Mouse (Mus musculus): Measurements from ENCODE around the gene Ank3. TPM values are rescaled to one million over a fixed set of nuclear protein-coding genes. Genes with fewer than 3 reads are reported as not detected.

The Ank3 gene
- total and polyA plus RNA-seq, 2 experiments from 2014 or later, result 66.6 to 253 TPM

- H3K4me1 ChIP-seq (ENCODE audit: insufficient read depth, low read length), result no peaks in the 10 kb centered on the region
These were observed 21.7 kb downstream of the Ank3 start for GRCm38 (mm10) chr10:69420306-69420705.

GRCm38 (mm10) chr10:69424051-69424450 lies 25.5 kb downstream of the Ank3 start:
- 96% methylated on average over 3 of the region's 3 CpGs for WGBS
- Histone ChIP-seq H3K4me3 (ENCODE audit: low read depth, low read length) (no peak overlapping the region), H3K4me2 (ENCODE audit: low read depth, low read length, poor library complexity, severe bottlenecking) (no peak overlapping the region), H3K4me1 (ENCODE audit: insufficient read depth, low read length) (no peaks in the 10 kb centered on the region), H3K9ac (replicated peaks; ENCODE audit: low read length, poor library complexity, severe bottlenecking) (no peak overlapping the region), H3K27ac (ENCODE audit: low read depth, low read length) (no peak overlapping the region), H3K9me3 (ENCODE audit: low read length) (no peaks in the 10 kb centered on the region), H3K36me3 (ENCODE audit: insufficient read depth, low read length) (no peaks in the 10 kb centered on the region), H3K27me3 (ENCODE audit: insufficient read depth, low read length) (no peaks in the 10 kb centered on the region)
- TF ChIP-seq CTCF (IDR thresholded peaks at IDR 0.05), result no peak
- DNase-seq (ENCODE audit: low spot score) (no peak), ATAC-seq (ENCODE audit: low FRiP score) (no peak)

More at GRCm38 (mm10) chr10:69420306-69420705, 21.7 kb downstream of the Ank3 start:
- Histone ChIP-seq H3K9me3 (ENCODE audit: low read length) (no peaks in the 10 kb centered on the region), H3K36me3 (ENCODE audit: insufficient read depth, low read length) (no peaks in the 10 kb centered on the region), H3K4me2 (ENCODE audit: low read depth, low read length, poor library complexity, severe bottlenecking) (no peak overlapping the region), H3K27ac (ENCODE audit: low read depth, low read length) (no peak overlapping the region), H3K27me3 (ENCODE audit: insufficient read depth, low read length) (no peaks in the 10 kb centered on the region), H3K4me3 (ENCODE audit: low read depth, low read length) (no peak overlapping the region), H3K9ac (replicated peaks; ENCODE audit: low read length, poor library complexity, severe bottlenecking) (no peak overlapping the region)
- no peak for ATAC-seq (ENCODE audit: low FRiP score)
- no peak for TF ChIP-seq CTCF (IDR thresholded peaks at IDR 0.05)
- 89% methylated on average over 6 of the region's 6 CpGs for WGBS
- no peak for DNase-seq (ENCODE audit: low spot score)

GRCm38 (mm10) chr10:69430138-69430537 lies 31.6 kb downstream of the Ank3 start:
- H3K4me3 ChIP-seq (ENCODE audit: low read depth, low read length), result no peak overlapping the region
- H3K4me1 ChIP-seq (ENCODE audit: insufficient read depth, low read length), result no peaks in the 10 kb centered on the region
- DNase-seq (ENCODE audit: low spot score), result no peak
- H3K9ac ChIP-seq (replicated peaks; ENCODE audit: low read length, poor library complexity, severe bottlenecking), result no peak overlapping the region
- no peak overlapping the region for H3K4me2 ChIP-seq (ENCODE audit: low read depth, low read length, poor library complexity, severe bottlenecking)
- no peak overlapping the region for H3K27ac ChIP-seq (ENCODE audit: low read depth, low read length)
- no peaks in the 10 kb centered on the region for H3K36me3 ChIP-seq (ENCODE audit: insufficient read depth, low read length)
- no peaks in the 10 kb centered on the region for H3K27me3 ChIP-seq (ENCODE audit: insufficient read depth, low read length)
- 74% methylated on average over 4 of the region's 4 CpGs for WGBS
- no peaks in the 10 kb centered on the region for H3K9me3 ChIP-seq (ENCODE audit: low read length)
- TF ChIP-seq CTCF (IDR thresholded peaks at IDR 0.05), result no peak
- ATAC-seq (ENCODE audit: low FRiP score), result no peak

GRCm38 (mm10) chr10:69431101-69431500 lies 32.5 kb downstream of the Ank3 start:
- ATAC-seq (ENCODE audit: low FRiP score) (no peak), DNase-seq (ENCODE audit: low spot score) (no peak)
- Histone ChIP-seq H3K4me1 (ENCODE audit: insufficient read depth, low read length) (no peaks in the 10 kb centered on the region), H3K36me3 (ENCODE audit: insufficient read depth, low read length) (no peaks in the 10 kb centered on the region), H3K27ac (ENCODE audit: low read depth, low read length) (no peak overlapping the region), H3K9ac (replicated peaks; ENCODE audit: low read length, poor library complexity, severe bottlenecking) (no peak overlapping the region), H3K9me3 (ENCODE audit: low read length) (no peaks in the 10 kb centered on the region), H3K27me3 (ENCODE audit: insufficient read depth, low read length) (no peaks in the 10 kb centered on the region), H3K4me3 (ENCODE audit: low read depth, low read length) (no peak overlapping the region), H3K4me2 (ENCODE audit: low read depth, low read length, poor library complexity, severe bottlenecking) (no peak overlapping the region)
- no peak for TF ChIP-seq CTCF (IDR thresholded peaks at IDR 0.05)
- WGBS, result 80% methylated on average over 7 of the region's 7 CpGs

- H3K9me3 ChIP-seq (ENCODE audit: low read length), result no peaks in the 10 kb centered on the region
- H3K4me3 ChIP-seq (ENCODE audit: low read depth, low read length), result no peak overlapping the region
- no peak overlapping the region for H3K4me2 ChIP-seq (ENCODE audit: low read depth, low read length, poor library complexity, severe bottlenecking)
- H3K27ac ChIP-seq (ENCODE audit: low read depth, low read length), result no peak overlapping the region
- ATAC-seq (ENCODE audit: low FRiP score) (no peak), DNase-seq (ENCODE audit: low spot score) (no peak)
- H3K27me3 ChIP-seq (ENCODE audit: insufficient read depth, low read length), result no peaks in the 10 kb centered on the region
- H3K36me3 ChIP-seq (ENCODE audit: insufficient read depth, low read length), result no peaks in the 10 kb centered on the region
- 76% methylated on average over 6 of the region's 6 CpGs for WGBS
- no peak overlapping the region for H3K9ac ChIP-seq (replicated peaks; ENCODE audit: low read length, poor library complexity, severe bottlenecking)
- peaks cover 3% of the 10 kb centered on the region; the same call in 1 of the 2 replicates for H3K4me1 ChIP-seq (ENCODE audit: insufficient read depth, low read length)
- TF ChIP-seq CTCF (IDR thresholded peaks at IDR 0.05), result no peak
These were observed 36.6 kb downstream of the Ank3 start for GRCm38 (mm10) chr10:69435213-69435612.

- WGBS, result 57% methylated on average over 8 of the region's 8 CpGs
- H3K9me3 ChIP-seq (ENCODE audit: low read length), result no peaks in the 10 kb centered on the region
- H3K4me2 ChIP-seq (ENCODE audit: low read depth, low read length, poor library complexity, severe bottlenecking), result no peak overlapping the region
- H3K36me3 ChIP-seq (ENCODE audit: insufficient read depth, low read length), result no peaks in the 10 kb centered on the region
- H3K27ac ChIP-seq (ENCODE audit: low read depth, low read length), result no peak overlapping the region
- H3K9ac ChIP-seq (replicated peaks; ENCODE audit: low read length, poor library complexity, severe bottlenecking), result no peak overlapping the region
- peaks cover 3% of the 10 kb centered on the region; the same call in 1 of the 2 replicates for H3K4me1 ChIP-seq (ENCODE audit: insufficient read depth, low read length)
- DNase-seq (ENCODE audit: low spot score) (no peak), ATAC-seq (ENCODE audit: low FRiP score) (no peak)
- H3K4me3 ChIP-seq (ENCODE audit: low read depth, low read length), result no peak overlapping the region
- TF ChIP-seq CTCF (IDR thresholded peaks at IDR 0.05), result no peak
- no peaks in the 10 kb centered on the region for H3K27me3 ChIP-seq (ENCODE audit: insufficient read depth, low read length)
These were observed 40.9 kb downstream of the Ank3 start for GRCm38 (mm10) chr10:69439449-69439848.
